Mouse (Mus musculus) urinary bladder, postnatal 0 days (tissue): ENCODE results near the gene Chmp2a. TPM values are rescaled to one million over a fixed set of nuclear protein-coding genes. Genes with fewer than 3 reads are reported as not detected.

ENCODE experiments used
- polyA plus RNA-seq: library from polyadenylated mRNA; unstranded; fragments of >200 nt; fragmentation: Nextera tagmentation; extraction: Ambion mirVana; gene quantifications from 2 replicates; pipeline ENCODE4 v1.2.1, GENCODE M21; 2015

Chmp2a gene
- polyA plus RNA-seq, result 211 and 212 TPM in 2 replicates

GRCm38 (mm10) chr7:13034148-13034977 lies at the start of gene Chmp2a:
Gene Chmp2a (minus strand): TSS chr7:13034807.

GRCm38 (mm10) chr7:13054287-13055010 lies 19.8 kb upstream of the Chmp2a start, which contains the start of gene Mzf1:
Gene Mzf1 (minus strand): TSS chr7:13054764.

GRCm38 (mm10) chr7:13037901-13038555 lies 3.4 kb upstream of the Chmp2a start, which contains the start of gene Ube2m:
Gene Ube2m (minus strand): TSS chr7:13038275.

GRCm38 (mm10) chr7:13010005-13010908 lies 24.4 kb downstream of the Chmp2a start, which contains the start of gene Zbtb45:
Gene Zbtb45 (minus strand): TSS chr7:13010034.

GRCm38 (mm10) chr7:12998851-12999250 lies 35.8 kb downstream of the Chmp2a start, which contains the start of gene Trim28:
Gene Trim28 (plus strand): TSS chr7:12999114.

GRCm38 (mm10) chr7:12998053-12998452 lies 36.6 kb downstream of the Chmp2a start, which contains the start of gene Slc27a5:
Gene Slc27a5 (minus strand): TSS chr7:12998192.

Other genes with a start within 250 kb of the Chmp2a start
- gene Zscan18, start 231.2 kb downstream of the Chmp2a start, polyA plus RNA-seq, result 1.2 and 1.3 TPM in 2 replicates
- 5.2 and 5.8 TPM in 2 replicates for gene Zfp329, start 215.9 kb downstream of the Chmp2a start, polyA plus RNA-seq
- 18.0 and 18.1 TPM in 2 replicates for gene Zfp110, start 200.0 kb downstream of the Chmp2a start, polyA plus RNA-seq
- 1.5 and 1.6 TPM in 2 replicates for gene Zfp128, start 153.6 kb downstream of the Chmp2a start, polyA plus RNA-seq
- gene Zscan22, start 137.0 kb downstream of the Chmp2a start, polyA plus RNA-seq, result 5.3 and 5.7 TPM in 2 replicates
- gene Rps5, start 112.5 kb downstream of the Chmp2a start, polyA plus RNA-seq, result 736 and 897 TPM in 2 replicates
- 1.3 and 1.9 TPM in 2 replicates for gene Rnf225, start 107.4 kb downstream of the Chmp2a start, polyA plus RNA-seq
- 5.2 and 5.5 TPM in 2 replicates for gene Zfp324, start 69.0 kb downstream of the Chmp2a start, polyA plus RNA-seq
- 2.6 and 2.9 TPM in 2 replicates for gene Zfp446, start 57.0 kb downstream of the Chmp2a start, polyA plus RNA-seq
- gene Slc27a5, start 36.6 kb downstream of the Chmp2a start, polyA plus RNA-seq, result 0.08 TPM in 1 of 2 replicates, not detected in the other
- 89.6 and 97.6 TPM in 2 replicates for gene Trim28, start 35.7 kb downstream of the Chmp2a start, polyA plus RNA-seq
- 7.3 and 8.5 TPM in 2 replicates for gene Zbtb45, start 24.8 kb downstream of the Chmp2a start, polyA plus RNA-seq
- gene Ube2m, start 3.5 kb upstream of the Chmp2a start, polyA plus RNA-seq, result 90.5 and 91.6 TPM in 2 replicates
- gene Mzf1, start 20.0 kb upstream of the Chmp2a start, polyA plus RNA-seq, result 0.90 and 1.4 TPM in 2 replicates
- gene Vmn1r85, start 60.4 kb upstream of the Chmp2a start, polyA plus RNA-seq, result not detected in 2 replicates
- gene Vmn1r86, start 85.1 kb upstream of the Chmp2a start, polyA plus RNA-seq, result not detected in 2 replicates
- not detected in 2 replicates for gene Vmn1r87, start 105.3 kb upstream of the Chmp2a start, polyA plus RNA-seq
- gene Vmn1r88, start 124.8 kb upstream of the Chmp2a start, polyA plus RNA-seq, result not detected in 2 replicates
- not detected in 2 replicates for gene Vmn1r89, start 178.2 kb upstream of the Chmp2a start, polyA plus RNA-seq
- 28.3 and 35.2 TPM in 2 replicates for gene Lig1, start 242.5 kb upstream of the Chmp2a start, polyA plus RNA-seq
- 3.8 and 4.8 TPM in 2 replicates for gene Zswim9, start 243.9 kb upstream of the Chmp2a start, polyA plus RNA-seq